In the genomic region with DNA sequence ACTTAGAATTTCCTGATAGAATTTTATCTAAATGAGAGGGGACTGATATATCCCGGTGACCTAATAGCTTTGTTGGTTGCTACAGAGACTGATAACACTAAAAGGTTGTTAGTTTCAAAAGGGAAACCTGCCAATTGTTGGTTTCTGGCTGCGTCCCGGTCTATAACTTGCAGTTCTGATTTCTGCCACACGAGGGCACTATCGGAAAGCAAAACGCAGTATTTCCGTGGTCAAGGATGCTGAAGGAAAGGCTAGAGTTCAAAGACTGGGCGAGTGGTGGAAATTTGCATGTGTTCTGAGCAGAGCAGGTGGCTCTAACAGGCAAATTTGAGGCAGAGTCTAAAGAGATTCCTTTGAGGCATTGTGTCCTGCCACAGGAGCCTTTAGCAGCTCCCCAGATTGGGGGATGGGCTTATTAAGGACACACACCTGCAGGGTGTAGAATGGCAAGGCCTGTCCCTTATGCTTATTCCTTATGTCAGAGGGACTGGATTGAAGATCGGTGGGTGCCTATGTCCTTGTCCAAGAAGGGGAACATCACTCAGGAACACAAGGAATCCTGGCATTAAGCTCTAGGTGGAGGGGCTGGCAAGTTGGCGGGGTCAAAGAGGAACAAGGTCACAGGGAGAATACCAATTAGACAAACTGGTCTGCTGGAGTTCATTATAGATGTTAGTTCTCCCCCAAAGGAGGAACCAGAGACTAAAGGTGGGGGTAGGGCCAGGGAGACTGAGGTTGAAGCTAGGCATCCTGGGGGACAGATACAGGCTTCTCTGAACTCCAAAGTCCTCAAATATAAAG, we compare ENCODE assay signal across 9 mouse cellular contexts. TPM values are rescaled to one million over a fixed set of nuclear protein-coding genes. Genes with fewer than 3 reads are reported as not detected.
A peak's percentile ranks its signal among the peaks of the same experiment; 100 is the strongest.
DNase-seq lines count a peak whose midpoint lies in the region; ATAC-seq and TF ChIP-seq lines count a peak whose summit lies in the region.
"Had no signal": no experiment of that assay in that cellular context is flagged by ENCODE, and none has a peak within 500 bp of the region (broad histone marks: within the 10 kb centered on the region; RNA-seq: fewer than 3 reads in every experiment).

No protein-coding gene starts in this region.

- TF ChIP-seq CTCF in MEL (IDR thresholded peaks at IDR 0.05 in 2 of 3, conservative IDR thresholded peaks at IDR 0.05 in 1 of 3; ENCODE audit: control insufficient read depth in 1 of 3, insufficient read depth in 1 of 3, low read depth in 2 of 3, low read length in 3 of 3, poor library complexity in 1 of 3, severe bottlenecking in 1 of 3) = peak; percentile 88 to 100 (median 91)

- TF ChIP-seq EP300 in MEL (IDR thresholded peaks at IDR 0.05; ENCODE audit: low read depth in 1 of 2, low read length in 2 of 2) = no peak; a peak in 1 of 4 replicates

- no peak overlapping the region for H3K9ac ChIP-seq in MEL (ENCODE audit: control insufficient read depth, low read depth, low read length, poor library complexity, severe bottlenecking)
- H3K9ac ChIP-seq in forebrain, embryonic 13.5 days = no peak overlapping the region
- H3K9ac ChIP-seq: liver, embryonic 15.5 days had no signal

- no peak overlapping the region for H3K4me2 ChIP-seq in forebrain, embryonic 13.5 days
- H3K4me2 ChIP-seq: liver, embryonic 15.5 days had no signal

- 0 out of 2 replicates have a peak, but pooled peaks have one; percentile 43 for ATAC-seq in forebrain, embryonic 13.5 days
- no peak for ATAC-seq in erythroid progenitor cell, adult 5-6 weeks (replicated peaks; ENCODE audit: low FRiP score, poor library complexity, severe bottlenecking)

- no peaks in the 10 kb centered on the region; a peak in 1 of 4 replicates for H3K36me3 ChIP-seq in MEL (ENCODE audit: control insufficient read depth in 1 of 2, insufficient read depth in 2 of 2, low read length in 2 of 2)
- no peaks in the 10 kb centered on the region for H3K36me3 ChIP-seq in forebrain, embryonic 13.5 days (ENCODE audit: poor library complexity, severe bottlenecking)
- no peaks in the 10 kb centered on the region for H3K36me3 ChIP-seq in midbrain, embryonic 10.5 days
- H3K36me3 ChIP-seq: liver, embryonic 15.5 days had no signal

- DNase-seq in MEL (ENCODE audit: low read depth, low spot score) = peak; percentile 87
- peak; percentile 79 for DNase-seq in c-Kit-positive CD71-negative TER-119-negative erythroid progenitor cells, embryonic 14.5 days (ENCODE audit: low read depth)
- peak; percentile 91 for DNase-seq in heart, postnatal 4 days
- peak; percentile 45 for DNase-seq in left cerebral cortex, adult 11 months (ENCODE audit: low spot score)
- peak; percentile 78 for DNase-seq in midbrain, embryonic 10.5 days (ENCODE audit: low spot score)
- peak; percentile 85 for DNase-seq in right cerebral cortex, postnatal 4 days

- no peak for TF ChIP-seq POLR2A in MEL (IDR thresholded peaks at IDR 0.05; ENCODE audit: control insufficient read depth in 1 of 2, insufficient read depth in 1 of 2, low read depth in 1 of 2, low read length in 2 of 2, poor library complexity in 1 of 2)

- TF ChIP-seq RAD21 in MEL (IDR thresholded peaks at IDR 0.05; ENCODE audit: low read depth, low read length) = no peak; the same call in none of the 2 replicates

- H3K27me3 ChIP-seq in MEL (ENCODE audit: control insufficient read depth in 1 of 2, insufficient read depth in 2 of 2, low read length in 2 of 2) = no peaks in the 10 kb centered on the region
- H3K27me3 ChIP-seq in forebrain, embryonic 13.5 days = peaks cover 3% of the 10 kb centered on the region; the same call in 1 of the 2 replicates
- no peaks in the 10 kb centered on the region; the same call in 1 of the 2 replicates for H3K27me3 ChIP-seq in midbrain, embryonic 10.5 days (ENCODE audit: low read depth, poor library complexity, severe bottlenecking)
- H3K27me3 ChIP-seq: liver, embryonic 15.5 days had no signal

- 14% methylated on average over 10 of the region's 10 CpGs for WGBS in forebrain, embryonic 13.5 days
- WGBS in midbrain, embryonic 10.5 days = 15% methylated on average over 10 of the region's 10 CpGs

- no peak overlapping the region for H3K27ac ChIP-seq in MEL (ENCODE audit: control insufficient read depth, low read depth, low read length)
- H3K27ac ChIP-seq in forebrain, embryonic 13.5 days = no peak overlapping the region
- H3K27ac ChIP-seq in midbrain, embryonic 10.5 days (replicated peaks) = no peak overlapping the region
- H3K27ac ChIP-seq: liver, embryonic 15.5 days had no signal

- peak overlapping the region in 1 of 2 experiments; percentile 2; a peak in 1 of 4 replicates for H3K4me3 ChIP-seq in MEL (ENCODE audit: control insufficient read depth in 1 of 2, insufficient read depth in 1 of 2, low read depth in 2 of 2, low read length in 2 of 2)
- no peak overlapping the region for H3K4me3 ChIP-seq in forebrain, embryonic 13.5 days
- H3K4me3 ChIP-seq in midbrain, embryonic 10.5 days = no peak overlapping the region
- H3K4me3 ChIP-seq: liver, embryonic 15.5 days had no signal

- H3K4me1 ChIP-seq in MEL (ENCODE audit: control insufficient read depth in 1 of 2, insufficient read depth in 2 of 2, low read length in 2 of 2) = peaks cover 0 to 4% of the 10 kb centered on the region in 2 experiments; a peak in 1 of 4 replicates
- H3K4me1 ChIP-seq in forebrain, embryonic 13.5 days = no peaks in the 10 kb centered on the region
- H3K4me1 ChIP-seq in midbrain, embryonic 10.5 days = 0 out of 2 replicates have a peak, but pooled peaks cover 3% of the 10 kb centered on the region

- no peaks in the 10 kb centered on the region for H3K9me3 ChIP-seq in MEL (replicated peaks; ENCODE audit: insufficient read depth, low read length)
- H3K9me3 ChIP-seq in forebrain, embryonic 13.5 days (replicated peaks) = no peaks in the 10 kb centered on the region
- H3K9me3 ChIP-seq in midbrain, embryonic 10.5 days (replicated peaks) = no peaks in the 10 kb centered on the region
- H3K9me3 ChIP-seq: liver, embryonic 15.5 days had no signal

- no peaks in the 10 kb centered on the region for H3K79me2 ChIP-seq in MEL (ENCODE audit: control insufficient read depth, insufficient read depth, low read length, poor library complexity)

TF ChIP-seq in MEL, 35 proteins besides CTCF, POLR2A, EP300 and RAD21:
- no peak for TF ChIP-seq CHD1 (IDR thresholded peaks at IDR 0.05; ENCODE audit: low read depth, low read length)
- peak; percentile 69; the same call in 1 of the 2 replicates for TF ChIP-seq MXI1 (IDR thresholded peaks at IDR 0.05; ENCODE audit: low read depth, low read length)
- no peak for TF ChIP-seq USF1 (IDR thresholded peaks at IDR 0.05; ENCODE audit: low read depth, low read length)
- no peak for TF ChIP-seq NELFE (IDR thresholded peaks at IDR 0.05; ENCODE audit: low read depth, low read length)
- TF ChIP-seq MAZ (IDR thresholded peaks at IDR 0.05; ENCODE audit: low read depth, low read length) = no peak
- TF ChIP-seq GABPA (IDR thresholded peaks at IDR 0.05; ENCODE audit: low read depth, low read length) = no peak
- no peak for TF ChIP-seq ZMIZ1 (IDR thresholded peaks at IDR 0.05; ENCODE audit: low read depth, low read length)
- TF ChIP-seq ZNF384 (IDR thresholded peaks at IDR 0.05; ENCODE audit: low read depth, low read length) = 0 out of 2 replicates have a peak, but pooled peaks have one; percentile 2
- no peak for TF ChIP-seq MAFK (IDR thresholded peaks at IDR 0.05; ENCODE audit: borderline replicate concordance, low read depth, low read length)
- TF ChIP-seq TCF12 (IDR thresholded peaks at IDR 0.05; ENCODE audit: low read depth, low read length) = peak; percentile 26; the same call in 1 of the 2 replicates
- TF ChIP-seq ETS1 (IDR thresholded peaks at IDR 0.05; ENCODE audit: low read depth, low read length) = peak; percentile 50; the same call in 1 of the 2 replicates
- no peak for TF ChIP-seq E2F4 (IDR thresholded peaks at IDR 0.05; ENCODE audit: borderline replicate concordance, low read depth, low read length)
- peak; percentile 88 for TF ChIP-seq SIN3A (IDR thresholded peaks at IDR 0.05; ENCODE audit: low read length)
- no peak for TF ChIP-seq HCFC1 (IDR thresholded peaks at IDR 0.05; ENCODE audit: low read depth, low read length)
- TF ChIP-seq MEF2A (IDR thresholded peaks at IDR 0.05; ENCODE audit: extremely low read depth, insufficient replicate concordance, low read depth, low read length, poor library complexity, severe bottlenecking) = no peak
- TF ChIP-seq MYB (IDR thresholded peaks at IDR 0.05; ENCODE audit: low read depth, low read length) = no peak
- TF ChIP-seq SMC3 (IDR thresholded peaks at IDR 0.05; ENCODE audit: low read depth, low read length) = peak; percentile 99
- no peak for TF ChIP-seq RCOR1 (IDR thresholded peaks at IDR 0.05; ENCODE audit: low read depth, low read length)
- peak; percentile 66 for TF ChIP-seq GATA1 (IDR thresholded peaks at IDR 0.05; ENCODE audit: low read depth, low read length)
- TF ChIP-seq MYC (IDR thresholded peaks at IDR 0.05; ENCODE audit: low read depth, low read length) = peak; percentile 15; the same call in 1 of the 2 replicates
- TF ChIP-seq TBP (IDR thresholded peaks at IDR 0.05; ENCODE audit: low read depth, low read length) = no peak
- TF ChIP-seq ZC3H11A (IDR thresholded peaks at IDR 0.05; ENCODE audit: low read depth, low read length) = peak; percentile 98
- no peak for TF ChIP-seq BHLHE40 (IDR thresholded peaks at IDR 0.05; ENCODE audit: borderline replicate concordance, low read depth, low read length)
TF ChIP-seq in MEL: peak in this region for 9.

RNA-seq across cellular contexts. Expression of gene Nsrp1, which starts 22.1 kb away (rescaled TPM):
- total RNA-seq in MEL (2012; rRNA removed) = 21.0 and 21.5 TPM in 2 replicates
- polyA plus RNA-seq in MEL (2012; ENCODE audit: insufficient read depth in 1 of 2, insufficient read length in 2 of 2, low read depth in 1 of 2, low replicate concordance in 2 of 2, missing spikeins in 1 of 2) = 100 to 1,000 TPM in 1 of 2 experiments, 10 to 100 TPM in 1; 21.6 to 140 TPM
- polyA plus RNA-seq in forebrain, embryonic 13.5 days (2015; fragmentation: Nextera tagmentation; extraction: Ambion mirVana) = 72.5 and 77.9 TPM in 2 replicates
- 10 to 100 TPM; 14.9 to 15.2 TPM for total RNA-seq in heart, postnatal 4 days (2021)
- polyA plus RNA-seq in midbrain, embryonic 10.5 days (2016; fragmentation: Nextera tagmentation; extraction: Ambion mirVana) = 52.4 and 61.1 TPM in 2 replicates
- 10.5 and 44.7 TPM in 2 replicates for total RNA-seq in erythroid progenitor cell, adult 5-6 weeks (2015; ENCODE audit: low replicate concordance)
- 4.1 and 13.5 TPM in 2 replicates for total RNA-seq in erythroid progenitor cell, adult 5-6 weeks (2017; ENCODE audit: low replicate concordance)
